Mouse (Mus musculus) brain, embryonic 14.5 days (tissue): ENCODE results near the gene Tmbim4. TPM values are rescaled to one million over a fixed set of nuclear protein-coding genes. Genes with fewer than 3 reads are reported as not detected.

ENCODE experiments used
- DNase-seq: peaks from one replicate; pipeline ENCODE4 v3.0.0-alpha.2; 2011; ENCODE audit warnings: low read depth
- CTCF ChIP-seq: fragments of 200-500 bp; IDR thresholded peaks from 2 replicates; pipeline ENCODE4 v1.5.1; 2012; ENCODE audit warnings: inconsistent platforms, mild to moderate bottlenecking, moderate library complexity, borderline replicate concordance; ENCODE audit not compliant: insufficient read depth, insufficient read length; ENCODE audit errors: extremely low read depth
- POLR2A ChIP-seq: fragments of 200-500 bp; IDR thresholded peaks from 2 replicates; pipeline ENCODE4 v1.6.1; 2012; ENCODE audit warnings: mild to moderate bottlenecking, inconsistent platforms, borderline replicate concordance; ENCODE audit not compliant: poor library complexity, insufficient read depth, insufficient read length, severe bottlenecking; ENCODE audit errors: extremely low read depth
- polyA plus RNA-seq: library from polyadenylated mRNA; depleted of rRNA; stranded (reverse); fragments of >200 nt; gene quantifications from 2 replicates; pipeline ENCODE4 v1.2.3, GENCODE M21; 2012; rRNA removed

Gene Tmbim4
- polyA plus RNA-seq, 1 experiment = 72.5 TPM

DNA sequence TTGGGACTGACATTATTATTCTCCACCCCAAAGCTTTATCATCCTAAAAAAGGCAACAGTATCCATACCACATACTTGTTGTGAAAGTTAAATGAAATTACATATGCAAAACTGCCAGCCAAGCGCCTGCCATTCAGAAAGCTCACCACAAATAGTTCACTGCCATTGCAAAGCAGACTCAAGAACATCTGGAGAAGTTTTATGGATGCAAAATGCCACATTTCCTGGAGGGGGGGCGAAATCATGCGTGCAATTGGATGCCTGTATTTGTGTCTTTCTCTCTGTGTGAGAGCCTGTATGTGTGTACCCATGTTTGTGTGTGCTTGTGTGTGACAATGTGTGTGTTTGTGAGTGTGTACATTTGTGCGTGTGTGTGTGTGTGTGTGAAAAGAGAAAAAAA is 50.4 kb downstream of the Tmbim4 start:
- no peak for DNase-seq
- TF ChIP-seq POLR2A = no peak
- no peak for TF ChIP-seq CTCF

DNA sequence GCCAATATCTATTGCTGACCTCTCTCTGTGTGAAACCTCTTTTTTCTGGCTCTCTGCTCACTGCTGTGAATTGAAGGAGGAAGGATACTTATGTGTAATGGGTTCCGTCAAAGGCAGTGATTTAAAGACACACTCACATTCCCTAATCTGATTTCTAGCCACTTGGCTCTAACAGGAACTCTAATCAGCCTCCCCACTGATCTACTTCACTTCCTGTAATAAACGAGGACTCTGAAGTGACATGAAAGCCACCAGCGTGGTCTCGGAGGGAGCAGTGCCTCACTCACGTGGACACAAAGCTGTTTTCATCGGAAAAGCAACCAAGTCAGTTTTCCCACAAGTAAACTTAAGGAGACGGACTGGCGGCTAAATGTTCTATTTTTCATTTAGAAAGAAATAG is 51.4 kb downstream of the Tmbim4 start:
- DNase-seq = peak; percentile 51
- no peak for TF ChIP-seq CTCF
- TF ChIP-seq POLR2A = no peak

DNA sequence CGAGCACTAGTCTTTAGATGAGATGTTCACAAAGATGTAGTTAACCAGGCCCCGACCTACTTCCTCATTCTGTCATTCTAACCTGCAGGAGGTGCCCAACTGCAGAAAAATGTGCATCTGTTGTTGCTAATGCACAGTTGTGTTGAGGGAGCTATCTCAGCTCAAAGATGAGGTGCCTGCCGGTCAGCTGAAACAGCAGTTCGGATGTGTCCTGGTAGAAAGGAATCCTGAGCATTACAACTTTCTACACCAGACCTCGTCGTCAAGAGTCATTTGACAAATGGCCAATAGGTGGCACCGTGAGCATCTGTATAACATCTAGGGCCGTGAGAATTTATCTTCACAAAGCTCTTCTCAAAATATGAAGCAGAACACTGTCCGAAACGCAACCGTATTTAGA is 55.8 kb downstream of the Tmbim4 start:
- peak; percentile 87 for DNase-seq
- TF ChIP-seq POLR2A (no peak), CTCF (peak; percentile 73; the same call in 1 of the 2 replicates)

DNA sequence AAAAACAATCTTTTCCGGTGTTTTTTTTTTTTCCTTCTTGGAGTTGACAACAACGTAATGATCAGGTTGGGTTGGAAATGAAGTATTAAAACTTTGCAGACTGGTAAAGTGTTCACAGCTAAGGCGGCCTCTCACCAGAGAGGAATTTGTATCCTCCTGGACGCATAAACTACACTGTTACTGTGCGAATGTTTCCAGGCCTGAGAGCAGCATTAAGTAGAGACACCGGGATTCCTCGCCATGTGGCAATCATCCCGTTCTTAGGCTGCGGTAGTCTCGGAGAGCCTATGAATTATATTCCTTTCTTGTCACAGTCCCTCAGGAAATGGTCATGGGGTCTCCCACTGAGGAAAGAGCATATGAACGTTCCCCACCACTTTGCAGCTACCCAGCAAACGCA is 66.4 kb downstream of the Tmbim4 start:
- no peak for DNase-seq
- TF ChIP-seq CTCF = no peak
- TF ChIP-seq POLR2A = no peak

- no peak for TF ChIP-seq CTCF
- no peak for TF ChIP-seq POLR2A
- DNase-seq = no peak
Observed at GRCm38 (mm10) chr10:120269946-120270345, 68.6 kb downstream of the Tmbim4 start.

DNA sequence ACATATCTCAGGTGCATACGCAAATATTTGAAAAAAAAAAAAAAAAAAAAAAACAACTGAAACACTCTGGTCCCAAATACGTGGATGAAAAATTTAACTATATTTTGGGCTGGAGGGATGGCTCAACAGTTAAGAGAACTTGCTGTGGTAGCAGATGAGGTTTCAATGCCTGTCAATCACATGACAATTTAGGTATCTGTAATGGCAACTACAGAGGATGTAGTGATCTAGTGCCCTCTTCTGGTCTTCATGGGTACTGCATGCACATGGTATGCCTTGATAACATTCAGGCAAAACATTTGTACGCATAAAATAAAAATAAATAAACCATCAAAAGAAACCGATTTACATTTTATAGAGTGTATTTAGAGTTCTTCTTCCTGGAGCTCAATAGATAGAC is 69.4 kb downstream of the Tmbim4 start:
- no peak for TF ChIP-seq POLR2A
- TF ChIP-seq CTCF = peak; percentile 59; the same call in 1 of the 2 replicates
- peak; percentile 52 for DNase-seq

DNA sequence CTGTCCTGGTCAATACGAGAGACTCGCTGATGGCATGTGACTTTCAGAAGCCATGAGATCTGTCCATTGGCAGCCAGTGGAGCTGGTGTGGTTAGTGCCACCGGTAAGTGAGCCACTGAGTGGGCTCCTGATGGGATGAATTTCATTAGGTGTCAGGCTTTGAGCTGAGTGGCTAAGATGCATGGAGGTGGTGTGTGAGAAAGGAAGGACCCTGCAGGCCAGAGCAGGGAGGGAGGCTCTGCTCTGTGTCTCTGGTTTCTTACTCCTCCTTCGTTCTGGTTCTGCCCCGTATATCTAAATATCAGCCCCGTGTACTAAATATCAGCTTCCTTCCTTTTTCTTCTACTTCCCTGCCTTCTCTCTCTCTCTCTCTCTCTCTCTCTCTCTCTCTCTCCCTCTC is 69.9 kb downstream of the Tmbim4 start:
- DNase-seq = no peak
- TF ChIP-seq POLR2A (no peak), CTCF (no peak)

GRCm38 (mm10) chr10:120271879-120272269 is 70.5 kb downstream of the Tmbim4 start:
- DNase-seq = peak; percentile 58

DNA sequence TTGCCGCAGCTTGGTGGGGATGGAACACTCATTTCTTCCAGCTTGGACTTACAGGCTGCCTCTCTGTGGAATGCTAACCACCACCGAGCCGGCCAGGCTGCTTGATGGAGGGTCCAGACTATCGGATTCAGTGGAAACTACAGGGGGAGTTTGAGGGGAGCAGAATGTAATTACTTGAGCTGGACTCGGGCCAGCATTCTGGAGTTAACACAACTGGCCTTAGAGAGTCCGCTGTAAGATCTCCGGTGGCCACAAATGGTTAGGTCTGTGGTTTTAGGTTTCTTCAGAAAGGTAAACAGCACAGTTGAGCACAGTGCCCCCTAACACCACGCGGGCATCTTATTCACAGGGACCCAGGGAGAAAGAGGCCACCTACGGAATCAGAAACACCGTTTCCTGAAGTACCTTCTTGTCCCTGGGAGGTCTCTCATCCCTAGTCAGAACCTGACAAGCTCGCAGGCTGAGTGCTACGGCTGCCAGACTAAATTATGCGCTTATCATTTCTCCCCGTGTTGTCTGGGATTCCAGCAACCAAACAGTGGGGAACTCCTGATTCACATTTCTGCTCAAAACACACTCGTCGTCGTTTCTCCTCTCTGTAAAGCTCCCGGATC is 71.0 kb downstream of the Tmbim4 start:
- TF ChIP-seq POLR2A (no peak), CTCF (no peak)
- DNase-seq = peak; percentile 85

More at GRCm38 (mm10) chr10:120271879-120272269, 70.5 kb downstream of the Tmbim4 start:
- TF ChIP-seq POLR2A (no peak), CTCF (no peak)

GRCm38 (mm10) chr10:120273335-120273734 is 71.9 kb downstream of the Tmbim4 start:
- no peak for TF ChIP-seq POLR2A
- TF ChIP-seq CTCF = no peak
- DNase-seq = no peak

Other genes with a start within 250 kb of the Tmbim4 start
- 3.6 and 4.7 TPM in 2 replicates for gene Helb, start 88.6 kb upstream of the Tmbim4 start, polyA plus RNA-seq
- gene Irak3, start 540 bp downstream of the Tmbim4 start, polyA plus RNA-seq = 0.19 and 0.40 TPM in 2 replicates
- 21.2 and 26.9 TPM in 2 replicates for gene Llph, start 25.5 kb downstream of the Tmbim4 start, polyA plus RNA-seq